Mouse (Mus musculus) CD4-positive, CD25-positive, alpha-beta regulatory T cell, adult 4 months (primary cell): Measurements from ENCODE around the gene Wwox. TPM values are rescaled to one million over a fixed set of nuclear protein-coding genes. Genes with fewer than 3 reads are reported as not detected.

ENCODE experiments used
- ATAC-seq: one replicate; pipeline ENCODE4 v1.8.0; 2017
- polyA plus RNA-seq, 2 experiments: library from polyadenylated mRNA; unstranded; fragments of 100-300 nt; shearing (Covaris generic); gene quantifications; one replicate each; pipeline ENCODE4 v1.2.1; 2017

Wwox gene
- polyA plus RNA-seq, 2 experiments from 2014 or later = 13.6 to 20.6 TPM

- peak; percentile 46 for ATAC-seq
These were observed 538.3 kb downstream of the Wwox start for GRCm38 (mm10) chr8:114977746-114978145.

GRCm38 (mm10) chr8:114978206-114978960, 538.9 kb downstream of the Wwox start:
- no peak for ATAC-seq

- ATAC-seq = no peak
These were observed 540.2 kb downstream of the Wwox start for GRCm38 (mm10) chr8:114979671-114980070.

- no peak for ATAC-seq
These were observed 543.3 kb downstream of the Wwox start for GRCm38 (mm10) chr8:114982762-114983161.

- no peak for ATAC-seq
These were observed 545.0 kb downstream of the Wwox start for GRCm38 (mm10) chr8:114984500-114984899.

- ATAC-seq = peak; percentile 100
These were observed 546.5 kb downstream of the Wwox start for GRCm38 (mm10) chr8:114985996-114986395.

- no peak for ATAC-seq
These were observed 547.5 kb downstream of the Wwox start for GRCm38 (mm10) chr8:114986971-114987370.

- ATAC-seq = no peak
These were observed 551.6 kb downstream of the Wwox start for GRCm38 (mm10) chr8:114990865-114991613.

- ATAC-seq = no peak
These were observed 561.3 kb downstream of the Wwox start for GRCm38 (mm10) chr8:115000736-115001135.

GRCm38 (mm10) chr8:115005021-115005420, 565.6 kb downstream of the Wwox start:
- no peak for ATAC-seq

- no peak for ATAC-seq
These were observed 567.1 kb downstream of the Wwox start for GRCm38 (mm10) chr8:115006561-115006960.

- ATAC-seq = no peak
These were observed 567.8 kb downstream of the Wwox start for GRCm38 (mm10) chr8:115007280-115007679.

GRCm38 (mm10) chr8:115008624-115009620, 569.5 kb downstream of the Wwox start:
- no peak for ATAC-seq

- ATAC-seq = no peak
These were observed 570.7 kb downstream of the Wwox start for GRCm38 (mm10) chr8:115009897-115010768.

- ATAC-seq = no peak
These were observed 571.3 kb downstream of the Wwox start for GRCm38 (mm10) chr8:115010769-115011073.

- ATAC-seq = no peak
These were observed 580.2 kb downstream of the Wwox start for GRCm38 (mm10) chr8:115019661-115020060.

GRCm38 (mm10) chr8:115021731-115022130, 582.3 kb downstream of the Wwox start:
- no peak for ATAC-seq

GRCm38 (mm10) chr8:115024062-115024461, 584.6 kb downstream of the Wwox start:
- ATAC-seq = no peak

GRCm38 (mm10) chr8:115025390-115026098, 586.1 kb downstream of the Wwox start:
- ATAC-seq = no peak

GRCm38 (mm10) chr8:115026201-115026600, 586.7 kb downstream of the Wwox start:
- no peak for ATAC-seq

- no peak for ATAC-seq
These were observed 593.7 kb downstream of the Wwox start for GRCm38 (mm10) chr8:115033194-115033593.
